Mouse (Mus musculus) heart, postnatal 0 days (tissue): ENCODE data around the gene Asic2. TPM values are rescaled to one million over a fixed set of nuclear protein-coding genes. Genes with fewer than 3 reads are reported as not detected.

ENCODE experiments used
- ATAC-seq: fragments of 200-750 bp; cut with Nextera tagmentation; 2 replicates; pipeline ENCODE4 v1.8.0; 2017; ENCODE audit warnings: low read depth, moderate number of reproducible peaks, moderate library complexity; ENCODE audit not compliant: insufficient read depth
- DNase-seq: peaks from one replicate; pipeline ENCODE4 v3.0.0-alpha.2; 2016; ENCODE audit warnings: low spot score
- H3K27ac ChIP-seq: fragments of 300-500 bp; sonication (generic); 2 replicates; pipeline ENCODE4 v1.5.1; 2014; ENCODE audit warnings: low read depth, mild to moderate bottlenecking
- H3K27me3 ChIP-seq: fragments of 300-500 bp; sonication (generic); 2 replicates; pipeline ENCODE4 v1.6.1; 2014; ENCODE audit warnings: low read length, mixed read lengths; ENCODE audit not compliant: control insufficient read depth, insufficient read depth
- H3K36me3 ChIP-seq: fragments of 300-500 bp; sonication (generic); replicated peaks from 2 replicates; pipeline ENCODE4 v1.6.1; 2014; ENCODE audit warnings: low read length, mixed read lengths; ENCODE audit not compliant: control insufficient read depth, insufficient read depth
- H3K4me1 ChIP-seq: fragments of 300-500 bp; sonication (generic); 2 replicates; pipeline ENCODE4 v1.6.1; 2014; ENCODE audit warnings: antibody characterized with exemption; ENCODE audit not compliant: control insufficient read depth, insufficient read depth
- H3K4me2 ChIP-seq: fragments of 300-500 bp; sonication (generic); 2 replicates; pipeline ENCODE4 v1.6.1; 2014; ENCODE audit warnings: low read depth, mild to moderate bottlenecking, low read length, moderate library complexity
- H3K4me3 ChIP-seq: fragments of 300-500 bp; sonication (generic); 2 replicates; pipeline ENCODE4 v1.5.1; 2014; ENCODE audit warnings: low read depth, low read length
- H3K9ac ChIP-seq: fragments of 300-500 bp; sonication (generic); replicated peaks from 2 replicates; pipeline ENCODE4 v1.6.1; 2014; ENCODE audit warnings: low read depth, low read length, mixed read lengths
- H3K9me3 ChIP-seq: fragments of 300-500 bp; sonication (generic); replicated peaks from 2 replicates; pipeline ENCODE4 v1.6.1; 2016; ENCODE audit warnings: low read length; ENCODE audit not compliant: control insufficient read depth
- CTCF ChIP-seq: IDR thresholded peaks from 2 replicates; pipeline ENCODE4 v1.5.1; 2016; ENCODE audit warnings: antibody characterized with exemption, control low read depth, low read depth
- EP300 ChIP-seq: IDR thresholded peaks from 2 replicates; pipeline ENCODE4 v1.6.1; 2016; ENCODE audit warnings: antibody characterized with exemption, low read depth
- WGBS: fragments of 180-500 bp; shearing (Covaris S2); extraction: QIAGEN DNeasy Blood & Tissue Kit; methylation state at CpG from one replicate; pipeline ENCODE4 v1.1.7; 2014; 5-methylcytosine and 5-hydroxymethylcytosine counted together
- polyA plus RNA-seq: library from polyadenylated mRNA; unstranded; fragments of >200 nt; fragmentation: Nextera tagmentation; extraction: Ambion mirVana; gene quantifications from 2 replicates; pipeline ENCODE4 v1.2.1, GENCODE M21; 2015
- total RNA-seq: library from RNA; depleted of rRNA; stranded (reverse); fragments of >200 nt; gene quantifications from 2 replicates; pipeline ENCODE4 v1.2.3, GENCODE M21; 2014; ENCODE audit warnings: low replicate concordance

Gene Asic2
- total and polyA plus RNA-seq, 2 experiments from 2014 or later: not detected

GRCm38 (mm10) chr11:81706996-81707395 is 261.3 kb downstream of the Asic2 start:
- no peaks in the 10 kb centered on the region for H3K36me3 ChIP-seq
- ATAC-seq: no peak
- TF ChIP-seq EP300 (no peak), CTCF (no peak)

DNA sequence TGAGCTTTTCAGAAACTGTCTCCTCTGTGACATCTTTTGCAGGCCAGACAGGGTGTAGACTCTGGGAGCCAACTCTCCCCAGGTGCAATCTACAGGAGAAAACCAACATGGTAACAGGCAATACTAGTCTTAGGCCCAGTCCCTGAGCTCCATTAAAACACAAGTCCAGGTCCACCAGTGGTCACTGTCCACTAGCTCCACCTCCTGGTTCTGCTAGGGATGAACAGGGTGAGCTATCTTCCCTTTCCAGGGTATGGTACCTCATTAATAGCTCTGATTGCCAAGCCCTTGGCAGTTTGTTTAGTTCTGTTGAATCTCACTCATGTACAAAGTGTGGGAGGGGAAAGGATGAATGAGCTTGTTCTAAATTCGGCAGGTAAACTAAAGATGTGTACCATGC is 270.2 kb downstream of the Asic2 start:
- Histone ChIP-seq H3K27me3 (no peaks in the 10 kb centered on the region), H3K4me1 (no peaks in the 10 kb centered on the region), H3K27ac (no peak overlapping the region), H3K36me3 (no peaks in the 10 kb centered on the region), H3K4me3 (no peak overlapping the region), H3K9ac (no peak overlapping the region), H3K4me2 (no peak overlapping the region), H3K9me3 (no peaks in the 10 kb centered on the region)
- DNase-seq: no peak
- 64% methylated on average over 1 of the region's 1 CpGs for WGBS
- ATAC-seq: no peak
- TF ChIP-seq CTCF: peak; percentile 25
- no peak for TF ChIP-seq EP300

More at GRCm38 (mm10) chr11:81706996-81707395, 261.3 kb downstream of the Asic2 start:
- no peak overlapping the region for H3K4me2 ChIP-seq
- H3K27ac ChIP-seq: no peak overlapping the region
- H3K4me3 ChIP-seq: no peak overlapping the region
- no peaks in the 10 kb centered on the region for H3K4me1 ChIP-seq
- no peaks in the 10 kb centered on the region for H3K9me3 ChIP-seq
- no peaks in the 10 kb centered on the region for H3K27me3 ChIP-seq
- H3K9ac ChIP-seq: no peak overlapping the region
- WGBS: 55% methylated on average over 5 of the region's 5 CpGs
- DNase-seq: no peak

GRCm38 (mm10) chr11:81695501-81695900 is 272.8 kb downstream of the Asic2 start:
- Histone ChIP-seq H3K36me3 (no peaks in the 10 kb centered on the region), H3K27ac (no peak overlapping the region), H3K9me3 (no peaks in the 10 kb centered on the region), H3K4me2 (no peak overlapping the region), H3K27me3 (no peaks in the 10 kb centered on the region), H3K9ac (no peak overlapping the region), H3K4me1 (no peaks in the 10 kb centered on the region), H3K4me3 (no peak overlapping the region)
- WGBS: 70% methylated on average over 2 of the region's 2 CpGs
- no peak for DNase-seq
- ATAC-seq: no peak
- TF ChIP-seq EP300 (no peak), CTCF (no peak)

GRCm38 (mm10) chr11:81680511-81680910 is 287.7 kb downstream of the Asic2 start:
- no peak overlapping the region for H3K4me3 ChIP-seq
- no peaks in the 10 kb centered on the region for H3K9me3 ChIP-seq
- no peak overlapping the region for H3K27ac ChIP-seq
- H3K27me3 ChIP-seq: no peaks in the 10 kb centered on the region
- no peak overlapping the region for H3K4me2 ChIP-seq
- ATAC-seq (no peak), DNase-seq (no peak)
- H3K9ac ChIP-seq: no peak overlapping the region
- H3K4me1 ChIP-seq: no peaks in the 10 kb centered on the region
- TF ChIP-seq EP300: no peak
- no peak for TF ChIP-seq CTCF
- 77% methylated on average over 2 of the region's 2 CpGs for WGBS
- H3K36me3 ChIP-seq: no peaks in the 10 kb centered on the region

- no peak for TF ChIP-seq CTCF
- no peak for TF ChIP-seq EP300
- H3K9me3 ChIP-seq: no peaks in the 10 kb centered on the region
- H3K9ac ChIP-seq: no peak overlapping the region
- H3K4me3 ChIP-seq: no peak overlapping the region
- no peak overlapping the region for H3K4me2 ChIP-seq
- peaks cover 3% of the 10 kb centered on the region; the same call in 1 of the 2 replicates for H3K27me3 ChIP-seq
- H3K36me3 ChIP-seq: no peaks in the 10 kb centered on the region
- H3K4me1 ChIP-seq: no peaks in the 10 kb centered on the region
- ATAC-seq (no peak), DNase-seq (no peak)
- H3K27ac ChIP-seq: no peak overlapping the region
Measured at GRCm38 (mm10) chr11:81671724-81672123, 296.5 kb downstream of the Asic2 start.

DNA sequence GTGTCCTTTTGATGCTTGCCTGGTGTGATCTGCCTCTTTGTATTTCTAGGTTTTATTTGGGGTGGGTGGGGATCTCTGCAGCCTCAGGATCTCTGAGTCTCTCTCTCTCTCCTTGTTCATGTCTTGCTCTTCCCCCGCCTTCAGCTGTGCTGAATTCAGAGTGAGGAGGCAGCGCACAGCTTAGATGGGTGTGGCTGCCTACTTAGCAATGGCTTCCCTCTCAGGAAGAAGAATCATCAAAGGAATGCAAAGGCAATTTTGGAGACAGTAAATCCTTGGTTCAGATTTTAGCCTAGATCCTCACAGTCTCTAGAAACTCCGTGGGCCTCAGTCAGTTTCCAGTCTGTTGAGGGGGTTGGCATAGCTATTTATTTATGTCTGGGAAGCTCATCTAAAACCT is 297.8 kb downstream of the Asic2 start:
- Histone ChIP-seq H3K9me3 (no peaks in the 10 kb centered on the region), H3K4me1 (no peaks in the 10 kb centered on the region), H3K27ac (no peak overlapping the region), H3K4me2 (no peak overlapping the region), H3K36me3 (no peaks in the 10 kb centered on the region), H3K9ac (no peak overlapping the region), H3K27me3 (peaks cover 3% of the 10 kb centered on the region; the same call in 1 of the 2 replicates), H3K4me3 (no peak overlapping the region)
- DNase-seq (no peak), ATAC-seq (no peak)
- TF ChIP-seq CTCF (no peak), EP300 (no peak)
- 54% methylated on average over 3 of the region's 3 CpGs for WGBS
